Comparison of ENCODE assay signal across 8 mouse cellular contexts in the genomic region with DNA sequence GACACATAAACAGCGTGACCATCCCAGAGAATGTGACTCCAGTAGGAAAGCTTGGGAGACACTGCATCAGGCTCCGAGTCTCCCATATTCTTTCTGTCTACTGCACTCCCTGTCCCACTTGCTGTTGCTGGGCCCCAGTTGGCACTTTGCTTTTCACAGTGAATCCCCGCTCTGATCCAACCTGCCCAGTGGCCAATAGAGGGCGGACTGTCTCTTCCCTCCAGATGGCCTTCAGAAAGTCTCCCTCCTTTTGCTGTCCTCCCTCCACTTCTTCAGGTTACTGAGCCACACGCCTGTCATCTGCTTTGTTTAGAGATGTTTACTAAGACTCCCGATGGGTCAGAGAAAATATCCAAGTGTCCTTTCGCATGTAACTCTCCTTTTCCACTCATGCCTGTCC. TPM values are rescaled to one million over a fixed set of nuclear protein-coding genes. Genes with fewer than 3 reads are reported as not detected.
DNase-seq lines count a peak whose midpoint lies in the region; ATAC-seq and TF ChIP-seq lines count a peak whose summit lies in the region.
"Had no signal": no experiment of that assay in that cellular context is flagged by ENCODE, and none has a peak within 500 bp of the region (broad histone marks: within the 10 kb centered on the region; RNA-seq: fewer than 3 reads in every experiment).

No protein-coding gene starts in this region.

- H3K9ac ChIP-seq in MEL (ENCODE audit: control insufficient read depth, low read depth, low read length, poor library complexity, severe bottlenecking): no peak overlapping the region
- H3K9ac ChIP-seq in liver, embryonic 14.5 days (replicated peaks): no peak overlapping the region
- H3K9ac ChIP-seq: lung, embryonic 15.5 days had no signal

- intact Hi-C loops in left cerebral cortex, adult 2 months (cut with DNase I): loop anchor here (1.0 to 5.0 kb wide), 3 partner anchors 101 to 390 kb away; no protein-coding TSS in a partner anchor

- peak in 1 of 2 experiments; percentile 43 for DNase-seq in left cerebral cortex, adult 2 months (ENCODE audit: extremely low spot score in 1 of 2, low spot score in 2 of 2)
- no peak for DNase-seq in left cerebral cortex, adult 8-10 months (ENCODE audit: low spot score in 2 of 2)
- DNase-seq in MEL (ENCODE audit: low read depth, low spot score): peak; percentile 6
- peak; percentile 34 for DNase-seq in gastrocnemius, postnatal 25 days
- DNase-seq in liver, embryonic 14.5 days (ENCODE audit: low read depth in 3 of 3, low spot score in 3 of 3): no peak
- DNase-seq in spleen, postnatal 36 days (ENCODE audit: low spot score in 2 of 2): peak; percentile 25 to 33

- H3K4me3 ChIP-seq in left cerebral cortex, adult 2 months: no peak overlapping the region
- H3K4me3 ChIP-seq in MEL (ENCODE audit: control insufficient read depth in 1 of 2, insufficient read depth in 1 of 2, low read depth in 2 of 2, low read length in 2 of 2): no peak overlapping the region
- no peak overlapping the region for H3K4me3 ChIP-seq in liver, embryonic 14.5 days (ENCODE audit: insufficient read depth in 1 of 2, low read depth in 2 of 2, low read length in 2 of 2)
- H3K4me3 ChIP-seq: lung, embryonic 15.5 days had no signal

- TF ChIP-seq RAD21 in MEL (IDR thresholded peaks at IDR 0.05; ENCODE audit: low read depth, low read length): peak; percentile 39

- TF ChIP-seq CTCF in left cerebral cortex, adult 2 months (IDR thresholded peaks at IDR 0.05): peak; percentile 73
- TF ChIP-seq CTCF in MEL (IDR thresholded peaks at IDR 0.05 in 2 of 3, conservative IDR thresholded peaks at IDR 0.05 in 1 of 3; ENCODE audit: control insufficient read depth in 1 of 3, insufficient read depth in 1 of 3, low read depth in 2 of 3, low read length in 3 of 3, poor library complexity in 1 of 3, severe bottlenecking in 1 of 3): peak in 2 of 3 experiments; percentile 40 to 44; a peak in 4 of 6 replicates
- peak; percentile 79 for TF ChIP-seq CTCF in liver, embryonic 14.5 days (IDR thresholded peaks at IDR 0.05; ENCODE audit: low read depth)

- H3K27me3 ChIP-seq in MEL (ENCODE audit: control insufficient read depth in 1 of 2, insufficient read depth in 2 of 2, low read length in 2 of 2): no peaks in the 10 kb centered on the region
- H3K27me3 ChIP-seq in liver, embryonic 14.5 days (ENCODE audit: control insufficient read depth, insufficient read depth, low read length): peaks cover 36% of the 10 kb centered on the region

- no peak overlapping the region for H3K4me2 ChIP-seq in liver, embryonic 14.5 days (ENCODE audit: low read depth)
- H3K4me2 ChIP-seq: lung, embryonic 15.5 days had no signal

- H3K9me3 ChIP-seq in MEL (replicated peaks; ENCODE audit: insufficient read depth, low read length): no peaks in the 10 kb centered on the region
- no peaks in the 10 kb centered on the region for H3K9me3 ChIP-seq in liver, embryonic 14.5 days (ENCODE audit: control insufficient read depth, low read length)
- H3K9me3 ChIP-seq: lung, embryonic 15.5 days had no signal

- no peak for TF ChIP-seq EP300 in MEL (IDR thresholded peaks at IDR 0.05; ENCODE audit: low read depth in 1 of 2, low read length in 2 of 2)
- TF ChIP-seq EP300 in liver, embryonic 14.5 days (IDR thresholded peaks at IDR 0.05; ENCODE audit: low read depth): no peak

- H3K27ac ChIP-seq in left cerebral cortex, adult 2 months: no peak overlapping the region
- no peak overlapping the region for H3K27ac ChIP-seq in MEL (ENCODE audit: control insufficient read depth, low read depth, low read length)
- no peak overlapping the region for H3K27ac ChIP-seq in liver, embryonic 14.5 days
- H3K27ac ChIP-seq: lung, embryonic 15.5 days had no signal

- TF ChIP-seq POLR2A in MEL (IDR thresholded peaks at IDR 0.05; ENCODE audit: control insufficient read depth in 1 of 2, insufficient read depth in 1 of 2, low read depth in 1 of 2, low read length in 2 of 2, poor library complexity in 1 of 2): no peak

- 20% methylated on average over 7 of the region's 7 CpGs for WGBS in liver, embryonic 14.5 days (ENCODE audit: insufficient replicate concordance)

- H3K36me3 ChIP-seq in MEL (ENCODE audit: control insufficient read depth in 1 of 2, insufficient read depth in 2 of 2, low read length in 2 of 2): no peaks in the 10 kb centered on the region
- H3K36me3 ChIP-seq in liver, embryonic 14.5 days (replicated peaks; ENCODE audit: control insufficient read depth, insufficient read depth, low read depth): no peaks in the 10 kb centered on the region
- H3K36me3 ChIP-seq: lung, embryonic 15.5 days had no signal

- ATAC-seq in cerebellum, adult (ENCODE audit: insufficient number of reproducible peaks, low FRiP score, low TSS enrichment): peak; percentile 60
- ATAC-seq in liver, embryonic 14.5 days (ENCODE audit: insufficient read depth): no peak

- H3K79me2 ChIP-seq in MEL (ENCODE audit: control insufficient read depth, insufficient read depth, low read length, poor library complexity): no peaks in the 10 kb centered on the region

- no peaks in the 10 kb centered on the region for H3K4me1 ChIP-seq in MEL (ENCODE audit: control insufficient read depth in 1 of 2, insufficient read depth in 2 of 2, low read length in 2 of 2)
- H3K4me1 ChIP-seq in liver, embryonic 14.5 days (replicated peaks; ENCODE audit: control insufficient read depth in 2 of 2, insufficient read depth in 2 of 2, low read length in 1 of 2): peaks cover 0 to 8% of the 10 kb centered on the region in 2 experiments; a peak in 3 of 4 replicates

TF ChIP-seq in MEL, 35 proteins besides CTCF, POLR2A, EP300 and RAD21:
- TF ChIP-seq RCOR1 (IDR thresholded peaks at IDR 0.05; ENCODE audit: low read depth, low read length) (no peak), SMC3 (IDR thresholded peaks at IDR 0.05; ENCODE audit: low read depth, low read length) (peak; percentile 48)

RNA-seq across cellular contexts. Expression of a gene that starts 2.9 kb away (rescaled TPM):
- 10 to 100 TPM; 83.3 to 93.1 TPM for total RNA-seq in left cerebral cortex, adult 2 months (2021)
- total RNA-seq in left cerebral cortex, adult 8-10 months (2022): 10 to 100 TPM; 84.5 to 97.9 (median 87.0) TPM
- not detected in 2 replicates for total RNA-seq in MEL (2012; rRNA removed)
- not detected for polyA plus RNA-seq in MEL (2012; ENCODE audit: insufficient read depth in 1 of 2, insufficient read length in 2 of 2, low read depth in 1 of 2, low replicate concordance in 2 of 2, missing spikeins in 1 of 2)
- 10 to 100 TPM; 22.1 to 22.9 TPM for total RNA-seq in gastrocnemius, postnatal 25 days (2021)
- polyA plus RNA-seq in liver, embryonic 14.5 days (2012; rRNA removed): 0.77 and 0.95 TPM in 2 replicates
- polyA plus RNA-seq in liver, embryonic 14.5 days (2014; fragmentation: Nextera tagmentation; extraction: Ambion mirVana): 0.47 and 0.74 TPM in 2 replicates

Comparison
In these comparisons a context has a peak if more than half of its experiments do, and no peak if none do; other contexts are left out.
1. DNase-seq: peak in MEL (single experiment), gastrocnemius, postnatal 25 days (single experiment) and spleen, postnatal 36 days (2 of 2); none in left cerebral cortex, adult 8-10 months (0 of 2) and liver, embryonic 14.5 days (0 of 3).
2. RNA of a gene that starts 2.9 kb away (total RNA-seq): 83.3 to 93.1 TPM in left cerebral cortex, adult 2 months, 84.5 to 97.9 TPM in left cerebral cortex, adult 8-10 months and 22.1 to 22.9 TPM in gastrocnemius, postnatal 25 days; not detected in MEL; every median in the first group is over 10 times any median in the second.
3. Peak in every context shown above with its lines, with median percentiles within 50 percentile points of each other: CTCF ChIP-seq.